ENCODE assay signal across 20 mouse cellular contexts in genomic region chr17:66297721-66298120, GRCm38 (mm10).
"Had no signal": no experiment of that assay in that cellular context is flagged by ENCODE, and none has a peak within 500 bp of the region (broad histone marks: within the 10 kb centered on the region; RNA-seq: fewer than 3 reads in every experiment).

No protein-coding gene starts in this region.

- H3K4me3 ChIP-seq: liver, embryonic 13.5 days; liver, embryonic 15.5 days; lung, embryonic 15.5 days; megakaryocyte, embryonic 14.5 days; midbrain, embryonic 13.5 days; midbrain, embryonic 15.5 days; neural tube, embryonic 12.5 days had no signal

- H3K4me1 ChIP-seq: liver, embryonic 13.5 days; liver, embryonic 15.5 days; lung, embryonic 15.5 days; megakaryocyte, embryonic 14.5 days; midbrain, embryonic 13.5 days; midbrain, embryonic 15.5 days; neural tube, embryonic 12.5 days had no signal

- H3K27ac ChIP-seq: liver, embryonic 13.5 days; liver, embryonic 15.5 days; lung, embryonic 15.5 days; macrophage; midbrain, embryonic 13.5 days; midbrain, embryonic 15.5 days; neural tube, embryonic 12.5 days had no signal

- H3K36me3 ChIP-seq: liver, embryonic 13.5 days; liver, embryonic 15.5 days; lung, embryonic 15.5 days; midbrain, embryonic 13.5 days; midbrain, embryonic 15.5 days; neural tube, embryonic 12.5 days had no signal

- H3K27me3 ChIP-seq: liver, embryonic 13.5 days; liver, embryonic 15.5 days; lung, embryonic 15.5 days; megakaryocyte, embryonic 14.5 days; midbrain, embryonic 13.5 days; midbrain, embryonic 15.5 days; neural tube, embryonic 12.5 days had no signal

- DNase-seq: liver, embryonic 13.5 days; liver, postnatal 0 days; lung, adult 2 months; lung, postnatal 14 days; lung, postnatal 36 days; retina, postnatal 1 day; right cerebral cortex, adult 18-20 months; right cerebral cortex, postnatal 25 days; right cerebral cortex, postnatal 4 days; spleen, adult 18-20 months; thymus, adult 2 months; thymus, postnatal 25 days; thymus, postnatal 4 days had no signal
